Mouse (Mus musculus) limb, embryonic 15.5 days (tissue): ENCODE data around the gene Trub1. TPM values are rescaled to one million over a fixed set of nuclear protein-coding genes. Genes with fewer than 3 reads are reported as not detected.
A peak's percentile ranks its signal among the peaks of the same experiment; 100 is the strongest.

ENCODE experiments used
- ATAC-seq: fragments of 200-750 bp; cut with Nextera tagmentation; 2 replicates; pipeline ENCODE4 v1.8.0; 2017; ENCODE audit warnings: low read depth, moderate TSS enrichment; ENCODE audit not compliant: insufficient number of reproducible peaks, low FRiP score, low TSS enrichment
- H3K27ac ChIP-seq: fragments of 300-500 bp; sonication (generic); 2 replicates; pipeline ENCODE4 v1.5.1; 2015; ENCODE audit warnings: moderate library complexity, mild to moderate bottlenecking, inconsistent platforms
- H3K27me3 ChIP-seq: fragments of 300-500 bp; sonication (generic); 2 replicates; pipeline ENCODE4 v1.6.1; 2015; ENCODE audit warnings: inconsistent platforms
- H3K36me3 ChIP-seq: fragments of 300-500 bp; sonication (generic); 2 replicates; pipeline ENCODE4 v1.6.1; 2015; ENCODE audit warnings: inconsistent platforms
- H3K4me1 ChIP-seq: fragments of 300-500 bp; sonication (generic); 2 replicates; pipeline ENCODE4 v1.6.1; 2015; ENCODE audit warnings: inconsistent platforms
- H3K4me2 ChIP-seq: fragments of 300-500 bp; sonication (generic); 2 replicates; pipeline ENCODE4 v1.6.1; 2015; ENCODE audit warnings: mild to moderate bottlenecking, inconsistent platforms
- H3K4me3 ChIP-seq: fragments of 300-500 bp; sonication (generic); 2 replicates; pipeline ENCODE4 v1.5.1; 2015; ENCODE audit warnings: mild to moderate bottlenecking, inconsistent platforms
- H3K9ac ChIP-seq: fragments of 300-500 bp; sonication (generic); 2 replicates; pipeline ENCODE4 v1.6.1; 2015; ENCODE audit warnings: inconsistent platforms
- H3K9me3 ChIP-seq: fragments of 300-500 bp; sonication (generic); 2 replicates; pipeline ENCODE4 v1.6.1; 2016; ENCODE audit warnings: inconsistent platforms
- WGBS: fragments of 180-500 bp; shearing (Covaris S2); methylation state at CpG from one replicate; pipeline ENCODE4 v1.1.7; 2015; 5-methylcytosine and 5-hydroxymethylcytosine counted together
- polyA plus RNA-seq: library from polyadenylated mRNA; unstranded; fragments of >200 nt; fragmentation: Nextera tagmentation; extraction: Ambion mirVana; gene quantifications from 2 replicates; pipeline ENCODE4 v1.2.1, GENCODE M21; 2015

Gene Trub1
- polyA plus RNA-seq: 24.0 and 24.7 TPM in 2 replicates

DNA sequence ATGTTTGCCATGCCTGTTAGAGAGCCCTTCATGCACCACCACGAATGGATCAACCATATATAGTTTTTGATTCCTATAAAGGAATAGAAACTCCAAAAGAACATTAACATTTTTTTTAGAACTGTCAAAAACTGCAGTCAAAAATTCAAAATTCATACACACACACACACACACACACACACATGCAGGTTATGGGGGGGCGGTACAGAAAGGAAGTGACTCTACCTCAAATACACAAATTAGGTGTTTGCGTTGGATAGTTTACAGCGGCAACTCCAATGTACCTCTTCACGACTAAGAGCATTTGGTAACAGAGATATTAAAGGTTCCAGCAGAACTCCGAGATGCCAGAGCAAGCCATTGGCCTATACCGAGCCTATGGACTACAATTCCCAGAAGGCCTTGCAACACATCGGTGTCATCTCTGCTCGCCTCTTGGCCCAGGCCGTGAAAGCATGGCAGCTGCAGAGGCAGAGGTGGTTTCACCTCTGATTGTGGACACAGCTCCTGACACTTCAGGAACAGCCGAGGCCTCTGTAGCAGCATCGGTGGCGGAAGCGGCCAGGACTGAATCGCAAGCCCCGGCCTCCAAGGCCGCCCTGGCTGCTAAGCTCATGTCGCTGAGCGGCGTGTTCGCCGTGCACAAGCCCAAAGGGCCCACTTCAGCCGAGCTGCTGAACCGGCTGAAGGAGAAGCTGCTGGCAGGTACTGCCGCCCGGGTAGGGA lies at the start of gene Trub1:
Gene Trub1, plus strand, starts transcription at position 421 of the 726 bp plus-strand sequence.
- Histone ChIP-seq H3K4me2 (peak within 1 kb of the TSS; percentile 51), H3K36me3 (no peaks in the 10 kb centered on the region), H3K9me3 (no peaks in the 10 kb centered on the region), H3K4me3 (peak within 1 kb of the TSS; percentile 81), H3K9ac (peak within 1 kb of the TSS; percentile 77), H3K27ac (peak within 1 kb of the TSS; percentile 47; the same call in 1 of the 2 replicates), H3K27me3 (no peaks in the 10 kb centered on the region), H3K4me1 (peaks cover 10% of the 10 kb centered on the region)
- ATAC-seq: peak; percentile 95
- 5% methylated on average over 26 of the region's 26 CpGs for WGBS

DNA sequence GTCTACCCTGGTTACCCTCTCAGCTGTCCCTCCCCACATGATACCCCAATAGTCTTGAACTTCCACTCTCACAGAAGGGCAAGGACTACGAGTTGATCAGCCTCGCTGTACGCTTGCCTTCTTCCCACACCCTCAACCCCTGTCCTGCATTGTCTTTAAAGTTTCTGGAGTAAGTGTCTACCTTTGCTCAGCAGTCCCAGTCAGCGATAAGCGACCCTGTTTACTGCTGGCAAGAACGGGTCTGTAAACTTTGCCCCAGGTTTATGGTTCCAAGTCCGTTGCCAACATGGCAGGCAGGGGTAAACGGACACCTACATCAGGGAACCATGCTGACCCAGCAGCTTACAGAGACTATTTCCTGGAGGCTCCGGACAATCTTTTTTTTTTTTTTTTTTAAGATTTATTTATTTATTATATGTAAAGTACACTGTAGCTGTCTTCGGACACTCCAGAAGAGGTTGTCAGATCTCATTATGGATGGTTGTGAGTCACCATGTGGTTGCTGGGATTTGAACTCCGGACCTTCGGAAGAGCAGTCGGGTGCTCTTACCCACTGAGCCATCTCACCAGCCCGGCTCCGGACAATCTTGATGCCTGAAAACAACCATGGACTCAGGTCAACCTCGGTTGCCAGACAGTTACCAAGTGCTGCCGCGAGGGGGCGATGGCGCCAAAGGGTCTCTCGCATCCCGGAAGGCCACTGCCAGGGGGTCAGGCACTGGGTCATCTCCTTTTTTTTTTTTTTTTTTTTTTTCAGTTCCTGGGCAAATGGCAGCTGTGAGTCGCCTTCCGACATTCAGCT lies 48.8 kb upstream of the Trub1 start:
- 13% methylated on average over 24 of the region's 24 CpGs for WGBS
- no peak overlapping the region for H3K9ac ChIP-seq

DNA sequence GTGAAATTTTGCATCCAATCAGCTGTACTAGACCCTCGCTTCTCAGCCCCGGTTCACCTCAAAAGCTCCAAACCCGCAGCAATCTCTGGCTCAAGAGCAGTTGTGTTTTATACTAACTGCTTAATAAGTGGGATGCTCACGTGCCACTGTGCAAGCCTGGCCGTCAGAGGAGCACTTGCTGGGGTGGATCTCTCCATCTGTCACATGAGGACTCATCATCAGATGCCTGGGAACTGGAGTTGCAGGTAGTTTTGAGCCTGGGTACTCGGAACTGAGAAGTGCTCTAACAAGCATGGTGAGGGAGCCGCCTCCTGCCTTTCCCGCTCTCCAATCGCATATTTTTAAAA lies 48.2 kb upstream of the Trub1 start:
- H3K4me3 ChIP-seq: peak overlapping the region; percentile 14
- peaks cover 10% of the 10 kb centered on the region; the same call in 1 of the 2 replicates for H3K4me1 ChIP-seq
- WGBS: 14% methylated on average over 9 of the region's 9 CpGs
- no peak overlapping the region for H3K27ac ChIP-seq
- no peak for ATAC-seq
- no peaks in the 10 kb centered on the region for H3K27me3 ChIP-seq
- no peaks in the 10 kb centered on the region for H3K9me3 ChIP-seq
- no peaks in the 10 kb centered on the region for H3K36me3 ChIP-seq
- H3K9ac ChIP-seq: no peak overlapping the region
- peak overlapping the region; percentile 34 for H3K4me2 ChIP-seq

More for the DNA sequence above, 48.8 kb upstream of the Trub1 start:
- peaks cover 10% of the 10 kb centered on the region; the same call in 1 of the 2 replicates for H3K4me1 ChIP-seq
- peak overlapping the region; percentile 34 for H3K4me2 ChIP-seq
- ATAC-seq: no peak
- H3K9me3 ChIP-seq: no peaks in the 10 kb centered on the region
- peak overlapping the region; percentile 14 for H3K4me3 ChIP-seq
- H3K36me3 ChIP-seq: no peaks in the 10 kb centered on the region
- no peak overlapping the region for H3K27ac ChIP-seq
- no peaks in the 10 kb centered on the region for H3K27me3 ChIP-seq

DNA sequence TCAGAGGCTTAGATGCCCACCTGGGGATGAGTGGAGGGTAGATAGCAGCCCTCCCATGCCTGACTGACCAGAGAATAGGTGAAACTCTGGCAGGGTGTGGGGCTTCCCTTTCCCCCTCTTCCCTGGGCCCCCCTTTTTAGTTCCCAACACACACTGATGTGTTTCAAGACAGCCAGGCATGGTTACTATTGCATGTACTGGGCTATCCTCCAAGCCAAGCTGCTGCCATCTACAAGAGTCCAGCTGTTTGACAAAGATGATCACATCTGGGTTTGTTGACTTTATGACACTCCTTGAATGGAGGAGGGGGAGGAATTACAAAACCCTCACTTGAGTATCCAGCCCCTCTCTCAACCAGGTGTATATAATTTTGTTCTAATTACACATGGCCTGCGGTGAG lies 44.8 kb upstream of the Trub1 start:
- peaks cover 26% of the 10 kb centered on the region for H3K4me1 ChIP-seq
- no peaks in the 10 kb centered on the region for H3K27me3 ChIP-seq
- no peak for ATAC-seq
- H3K9me3 ChIP-seq: no peaks in the 10 kb centered on the region
- no peak overlapping the region for H3K4me3 ChIP-seq
- H3K4me2 ChIP-seq: no peak overlapping the region
- H3K27ac ChIP-seq: no peak overlapping the region
- H3K9ac ChIP-seq: no peak overlapping the region
- WGBS: 65% methylated on average over 1 of the region's 1 CpGs
- no peaks in the 10 kb centered on the region for H3K36me3 ChIP-seq

DNA sequence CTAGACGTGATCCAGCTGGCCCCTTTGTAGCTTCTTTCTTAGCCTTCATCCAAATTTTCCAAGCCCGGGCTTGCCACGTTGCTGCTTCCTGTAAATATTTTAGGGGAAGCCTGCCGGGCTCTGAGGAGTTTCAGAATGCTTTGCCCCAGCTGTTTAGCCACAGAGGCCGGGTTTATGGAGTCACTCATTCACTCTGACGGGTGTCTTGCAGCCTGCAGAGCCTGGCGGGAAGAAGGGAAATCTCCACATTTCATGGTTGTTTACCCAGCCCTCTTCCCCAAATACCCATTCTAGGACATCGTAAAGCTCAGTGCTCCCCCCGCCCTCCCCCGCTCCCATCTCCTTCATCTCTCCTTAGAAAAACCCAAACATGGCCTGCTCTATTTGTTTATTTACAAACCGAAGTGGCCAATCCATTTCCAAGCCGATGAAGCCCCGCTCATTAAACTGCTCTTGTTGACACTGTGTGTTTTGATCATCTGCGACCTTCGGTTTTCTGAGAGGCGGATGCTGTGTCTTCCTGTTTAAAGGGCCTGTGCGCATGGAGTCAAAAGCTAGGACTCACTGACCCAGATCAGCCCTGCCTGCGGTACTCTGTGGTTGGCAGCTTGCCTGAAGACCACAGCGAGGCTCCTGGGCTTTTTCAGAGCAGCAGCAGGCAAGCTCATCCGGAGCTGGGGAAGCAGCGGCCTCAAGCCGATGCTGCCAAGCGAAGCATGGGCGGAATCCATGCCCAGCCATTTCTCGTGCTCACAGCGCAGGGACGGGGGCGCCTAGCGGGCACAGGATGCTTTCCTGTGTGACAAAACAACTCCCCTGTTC lies 41.1 kb upstream of the Trub1 start:
- H3K27me3 ChIP-seq: no peaks in the 10 kb centered on the region
- no peak overlapping the region for H3K9ac ChIP-seq
- peak overlapping the region; percentile 71 for H3K27ac ChIP-seq
- H3K4me2 ChIP-seq: peak overlapping the region; percentile 42
- H3K9me3 ChIP-seq: no peaks in the 10 kb centered on the region
- peak overlapping the region; percentile 16 for H3K4me3 ChIP-seq
- 16% methylated on average over 29 of the region's 29 CpGs for WGBS
- no peak for ATAC-seq
- H3K36me3 ChIP-seq: no peaks in the 10 kb centered on the region
- peaks cover 17% of the 10 kb centered on the region for H3K4me1 ChIP-seq

DNA sequence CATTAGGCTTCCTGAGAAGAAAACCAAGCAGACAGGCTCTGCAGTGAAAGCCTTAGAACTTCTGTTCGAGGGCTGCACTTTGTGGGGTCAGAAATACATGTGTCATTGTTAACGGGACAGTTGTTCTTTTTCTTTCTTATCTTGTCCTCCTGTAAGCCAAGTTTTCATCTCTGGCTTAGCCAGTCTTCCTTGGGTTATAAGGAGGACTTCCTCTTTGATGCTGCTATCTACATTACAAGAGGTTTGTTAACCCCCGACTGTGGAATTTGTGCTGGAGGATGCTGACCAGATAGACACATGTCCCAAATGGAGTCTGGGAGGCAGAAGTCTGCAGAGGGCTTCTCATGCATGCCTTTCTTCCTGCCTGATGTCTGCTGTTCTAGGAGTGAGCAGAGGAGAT lies 39.5 kb upstream of the Trub1 start:
- 75% methylated on average over 3 of the region's 3 CpGs for WGBS
- no peaks in the 10 kb centered on the region for H3K36me3 ChIP-seq
- peaks cover 21% of the 10 kb centered on the region for H3K4me1 ChIP-seq
- no peaks in the 10 kb centered on the region for H3K9me3 ChIP-seq
- ATAC-seq: no peak
- no peak overlapping the region for H3K4me2 ChIP-seq
- no peak overlapping the region for H3K4me3 ChIP-seq
- no peak overlapping the region for H3K9ac ChIP-seq
- no peaks in the 10 kb centered on the region for H3K27me3 ChIP-seq
- no peak overlapping the region for H3K27ac ChIP-seq

DNA sequence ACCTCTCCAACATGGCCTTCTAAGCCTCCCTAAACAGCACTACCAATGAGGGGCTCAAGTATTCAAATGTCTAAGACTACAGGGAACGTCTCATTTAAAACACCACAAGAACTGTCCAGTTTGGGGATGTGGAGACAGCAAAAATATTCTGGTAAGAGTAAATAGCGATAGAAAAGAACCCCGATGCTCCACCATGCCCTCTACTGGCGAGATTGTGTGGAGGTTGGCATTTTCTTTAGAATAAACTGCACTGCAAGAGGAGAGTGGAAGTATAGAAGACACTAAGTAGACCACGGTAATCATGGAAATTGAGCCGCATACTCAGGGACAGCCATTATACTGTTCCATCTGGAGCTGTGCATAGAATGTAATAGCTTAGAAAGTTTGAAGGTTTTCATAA lies 38.8 kb upstream of the Trub1 start:
- Histone ChIP-seq H3K4me2 (no peak overlapping the region), H3K36me3 (no peaks in the 10 kb centered on the region), H3K27me3 (no peaks in the 10 kb centered on the region), H3K27ac (no peak overlapping the region), H3K9ac (no peak overlapping the region), H3K4me3 (no peak overlapping the region), H3K4me1 (peaks cover 24% of the 10 kb centered on the region), H3K9me3 (no peaks in the 10 kb centered on the region)
- 81% methylated on average over 6 of the region's 6 CpGs for WGBS
- no peak for ATAC-seq

DNA sequence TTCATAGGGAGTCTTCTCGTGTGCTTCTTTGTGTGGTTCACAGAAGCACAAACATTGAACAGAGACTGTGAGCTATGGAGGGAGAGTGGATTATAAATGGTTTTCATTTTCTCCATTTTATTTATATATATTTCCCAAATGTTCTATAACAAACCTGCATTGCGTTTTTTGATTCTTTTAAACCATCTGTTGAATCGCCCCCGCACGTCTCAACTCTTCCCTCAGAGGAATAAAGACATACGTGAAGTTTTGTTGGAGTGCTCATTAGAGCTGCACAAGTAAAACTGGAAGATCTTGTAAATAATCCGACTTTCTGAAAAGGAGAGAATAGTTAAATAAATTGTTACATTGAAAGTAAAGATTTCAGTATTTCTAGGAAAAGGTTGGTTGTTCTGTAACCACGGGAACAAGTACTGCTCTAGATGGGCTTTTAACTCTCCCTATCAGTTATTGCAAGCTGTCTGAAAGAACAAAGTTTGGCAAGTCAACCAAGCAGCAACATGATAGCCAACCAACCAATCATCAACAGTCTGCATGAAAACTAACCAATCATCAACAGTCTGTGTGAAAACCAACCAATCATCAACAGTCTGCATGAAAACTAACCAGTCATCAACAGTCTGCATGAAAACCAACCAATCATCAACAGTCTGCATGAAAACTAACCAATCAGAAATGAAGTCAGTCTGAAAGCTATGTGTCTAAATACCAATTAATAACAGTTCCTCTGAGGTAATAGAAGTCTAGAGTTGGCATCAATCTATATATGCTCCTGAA lies 37.5 kb upstream of the Trub1 start:
- Histone ChIP-seq H3K4me1 (peaks cover 24% of the 10 kb centered on the region), H3K27me3 (no peaks in the 10 kb centered on the region), H3K9me3 (no peaks in the 10 kb centered on the region), H3K4me2 (no peak overlapping the region), H3K9ac (no peak overlapping the region), H3K27ac (no peak overlapping the region), H3K36me3 (no peaks in the 10 kb centered on the region), H3K4me3 (no peak overlapping the region)
- ATAC-seq: no peak
- WGBS: 67% methylated on average over 8 of the region's 8 CpGs

DNA sequence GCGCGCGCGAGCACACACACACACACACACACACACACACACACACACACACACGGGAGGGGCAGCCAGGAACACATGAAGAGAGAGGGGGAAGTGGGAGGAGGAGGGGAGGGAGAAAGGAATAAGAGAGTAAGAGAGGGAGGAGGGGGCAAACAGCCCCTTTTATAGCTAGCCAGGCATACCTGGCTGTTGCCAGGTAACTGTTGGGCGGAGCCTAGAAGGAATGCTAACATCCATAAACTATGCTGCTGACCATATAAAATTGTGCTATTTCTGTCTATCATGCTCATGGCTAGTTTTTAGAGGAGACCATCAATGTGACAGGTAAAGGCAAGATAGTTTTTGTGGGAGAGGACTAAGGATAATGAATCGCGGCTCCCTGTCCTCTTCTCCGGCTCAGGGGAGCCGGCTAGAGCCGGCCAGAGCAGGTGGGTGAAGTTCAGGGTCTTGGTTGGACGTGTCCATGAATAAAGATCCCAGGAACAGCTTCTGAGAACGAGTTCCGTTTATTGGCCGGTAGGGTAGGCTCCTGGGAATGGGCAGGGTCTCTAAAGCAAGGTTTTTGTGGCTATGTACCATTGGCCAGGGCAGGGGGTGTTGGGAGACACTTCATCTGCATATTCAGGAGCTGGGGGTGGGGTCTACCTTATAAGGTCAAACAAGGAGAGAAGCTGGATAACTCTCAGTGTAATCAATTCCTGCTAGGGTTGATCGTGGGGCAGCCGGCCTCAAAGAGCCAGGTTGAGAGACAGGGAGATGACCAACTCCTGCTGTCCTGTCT lies 34.7 kb upstream of the Trub1 start:
- WGBS: 23% methylated on average over 17 of the region's 17 CpGs
- ATAC-seq: no peak
- Histone ChIP-seq H3K9ac (no peak overlapping the region), H3K4me3 (no peak overlapping the region), H3K4me1 (peaks cover 8% of the 10 kb centered on the region), H3K4me2 (peak overlapping the region; percentile 4; the same call in 1 of the 2 replicates), H3K27me3 (no peaks in the 10 kb centered on the region), H3K9me3 (no peaks in the 10 kb centered on the region), H3K27ac (no peak overlapping the region), H3K36me3 (no peaks in the 10 kb centered on the region)

DNA sequence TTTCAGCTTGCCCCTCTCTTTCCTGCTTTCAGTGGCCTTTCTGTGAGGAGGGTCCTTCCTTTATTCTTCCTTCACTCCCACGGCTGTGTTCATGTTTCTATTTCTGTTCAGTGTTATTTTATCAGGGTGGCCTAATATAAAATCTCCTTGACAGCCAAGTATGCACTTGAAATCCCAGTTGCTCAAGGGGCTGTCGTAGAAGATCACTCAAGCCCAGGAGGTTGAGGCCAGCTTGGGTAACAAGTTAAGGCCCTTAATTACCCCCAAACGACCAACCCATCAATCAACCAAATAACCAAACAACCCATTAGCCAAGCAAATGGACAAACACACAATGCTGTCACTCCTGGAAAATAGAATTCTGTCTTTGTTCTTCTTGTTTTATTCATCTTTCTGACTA lies 29.3 kb upstream of the Trub1 start:
- 18% methylated on average over 3 of the region's 3 CpGs for WGBS
- H3K4me1 ChIP-seq: peaks cover under 1% of the 10 kb centered on the region
- H3K9ac ChIP-seq: no peak overlapping the region
- no peaks in the 10 kb centered on the region for H3K27me3 ChIP-seq
- no peaks in the 10 kb centered on the region for H3K9me3 ChIP-seq
- no peak overlapping the region for H3K27ac ChIP-seq
- H3K36me3 ChIP-seq: no peaks in the 10 kb centered on the region
- no peak overlapping the region for H3K4me2 ChIP-seq
- H3K4me3 ChIP-seq: no peak overlapping the region
- ATAC-seq: no peak

DNA sequence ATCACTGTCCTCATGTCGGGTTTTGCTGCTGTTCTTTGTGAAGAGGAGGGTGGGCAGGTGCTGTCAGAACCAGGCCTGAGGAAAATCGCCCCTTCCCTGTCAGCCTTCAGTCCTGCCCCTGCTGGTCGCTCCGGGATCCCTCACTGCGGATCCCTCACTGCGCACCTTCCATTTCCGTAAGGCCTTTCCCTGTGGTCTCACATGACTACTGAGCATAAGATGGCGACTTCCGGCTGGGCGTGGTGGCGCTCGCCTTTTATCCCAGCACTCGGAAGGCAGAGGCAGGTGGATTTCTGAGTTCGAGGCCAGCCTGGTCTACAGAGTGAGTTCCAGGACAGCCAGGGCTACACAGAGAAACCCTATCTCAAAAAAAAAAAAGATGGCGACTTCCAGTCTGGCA lies 27.4 kb upstream of the Trub1 start:
- no peak for ATAC-seq
- Histone ChIP-seq H3K4me1 (no peaks in the 10 kb centered on the region), H3K9ac (no peak overlapping the region), H3K27ac (no peak overlapping the region), H3K36me3 (no peaks in the 10 kb centered on the region), H3K4me3 (no peak overlapping the region), H3K27me3 (no peaks in the 10 kb centered on the region), H3K9me3 (no peaks in the 10 kb centered on the region), H3K4me2 (no peak overlapping the region)
- WGBS: 97% methylated on average over 15 of the region's 15 CpGs
